Mouse (Mus musculus) heart, embryonic 13.5 days (tissue): ENCODE data around the gene Commd7. TPM values are rescaled to one million over a fixed set of nuclear protein-coding genes. Genes with fewer than 3 reads are reported as not detected.

Source experiments
- ATAC-seq: fragments of 200-750 bp; cut with Nextera tagmentation; 2 replicates; pipeline ENCODE4 v1.8.0; 2017; ENCODE audit warnings: moderate TSS enrichment; ENCODE audit not compliant: insufficient number of reproducible peaks, low FRiP score, low TSS enrichment; ENCODE audit errors: extremely low read depth
- H3K27ac ChIP-seq: fragments of 300-500 bp; sonication (generic); replicated peaks from 2 replicates; pipeline ENCODE4 v1.5.1; 2015; ENCODE audit warnings: moderate library complexity, mild to moderate bottlenecking, inconsistent platforms
- H3K27me3 ChIP-seq: fragments of 300-500 bp; sonication (generic); replicated peaks from 2 replicates; pipeline ENCODE4 v1.6.1; 2015; ENCODE audit warnings: mild to moderate bottlenecking, inconsistent platforms
- H3K36me3 ChIP-seq: fragments of 300-500 bp; sonication (generic); 2 replicates; pipeline ENCODE4 v1.6.1; 2015; ENCODE audit warnings: mild to moderate bottlenecking, inconsistent platforms
- H3K4me1 ChIP-seq: fragments of 300-500 bp; sonication (generic); 2 replicates; pipeline ENCODE4 v1.6.1; 2015; ENCODE audit warnings: inconsistent platforms
- H3K4me2 ChIP-seq: fragments of 300-500 bp; sonication (generic); 2 replicates; pipeline ENCODE4 v1.6.1; 2015; ENCODE audit warnings: inconsistent platforms, mild to moderate bottlenecking, moderate library complexity
- H3K4me3 ChIP-seq: fragments of 300-500 bp; sonication (generic); 2 replicates; pipeline ENCODE4 v1.5.1; 2015; ENCODE audit warnings: moderate library complexity, mild to moderate bottlenecking, inconsistent platforms
- H3K9ac ChIP-seq: fragments of 300-500 bp; sonication (generic); 2 replicates; pipeline ENCODE4 v1.6.1; 2015; ENCODE audit warnings: inconsistent platforms, mild to moderate bottlenecking, moderate library complexity
- H3K9me3 ChIP-seq: fragments of 300-500 bp; sonication (generic); 2 replicates; pipeline ENCODE4 v1.6.1; 2016; ENCODE audit warnings: inconsistent platforms
- WGBS: fragments of 180-500 bp; shearing (Covaris S2); methylation state at CpG from one replicate; pipeline ENCODE4 v1.1.7; 2015; ENCODE audit warnings: mixed read lengths; 5-methylcytosine and 5-hydroxymethylcytosine counted together
- polyA plus RNA-seq: library from polyadenylated mRNA; unstranded; fragments of >200 nt; fragmentation: Nextera tagmentation; extraction: Ambion mirVana; gene quantifications from 2 replicates; pipeline ENCODE4 v1.2.1, GENCODE M21; 2015

The Commd7 gene
- polyA plus RNA-seq, 1 experiment from 2014 or later: 55.1 TPM

DNA sequence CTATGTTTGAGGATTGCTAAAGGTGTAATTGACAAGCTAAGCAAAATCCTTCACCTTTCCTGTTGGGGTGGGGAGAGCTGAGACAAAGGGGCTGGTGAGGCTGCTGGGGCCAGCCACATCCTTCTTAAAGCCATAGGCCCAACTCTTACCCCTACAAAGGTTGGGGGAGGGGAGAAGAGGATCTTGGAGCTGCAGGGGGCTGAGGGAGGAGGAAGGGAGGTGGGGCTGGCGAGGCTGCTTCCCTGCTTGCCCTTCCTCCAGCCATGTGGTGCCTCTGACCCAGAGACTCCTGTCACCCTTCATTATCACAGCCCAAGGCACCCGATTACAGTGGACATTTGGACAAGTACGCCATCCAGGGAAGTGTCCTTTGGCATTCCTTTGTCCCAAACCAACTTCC, 19.1 kb upstream of the Commd7 start:
- H3K4me2 ChIP-seq: no peak overlapping the region
- no peaks in the 10 kb centered on the region for H3K36me3 ChIP-seq
- no peak overlapping the region for H3K27ac ChIP-seq
- 50% methylated on average over 3 of the region's 3 CpGs for WGBS
- no peak overlapping the region for H3K4me3 ChIP-seq
- no peaks in the 10 kb centered on the region for H3K9me3 ChIP-seq
- ATAC-seq: no peak
- no peak overlapping the region for H3K9ac ChIP-seq
- H3K27me3 ChIP-seq: peaks cover 16% of the 10 kb centered on the region; the same call in 1 of the 2 replicates
- peaks cover 20% of the 10 kb centered on the region for H3K4me1 ChIP-seq

DNA sequence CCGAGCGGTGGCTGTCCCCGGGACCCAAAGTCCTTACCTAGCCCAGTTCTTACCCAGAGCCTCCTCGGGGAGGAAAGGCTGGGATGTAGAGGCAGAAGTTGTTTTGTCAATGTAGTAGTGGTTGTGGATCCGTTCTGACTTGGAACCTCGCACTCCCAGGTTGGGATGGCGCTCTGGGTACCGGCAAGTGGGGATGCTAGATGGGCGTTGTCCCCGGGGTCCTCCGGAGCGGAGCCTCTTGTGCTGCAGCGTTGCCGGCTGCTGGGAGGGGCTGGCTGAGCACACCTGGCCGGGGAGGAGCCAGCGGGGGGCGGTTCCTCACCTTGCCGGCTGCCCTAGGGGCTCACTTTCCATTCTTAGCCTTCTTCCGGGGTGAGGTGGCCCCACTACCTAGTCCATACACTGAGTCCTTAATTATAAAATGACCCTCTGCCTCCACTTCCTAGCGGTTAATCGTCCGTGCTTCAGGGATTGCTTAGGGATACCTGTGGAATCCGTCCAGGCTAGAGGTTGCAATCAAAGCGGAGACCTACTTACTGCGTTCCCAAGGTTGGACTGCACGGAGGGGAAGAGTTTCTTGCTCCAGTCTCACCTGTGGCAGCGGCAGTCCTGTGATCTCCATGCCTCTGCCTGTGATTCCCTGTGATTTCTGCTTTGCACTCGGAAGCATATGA, 17.6 kb upstream of the Commd7 start:
- Histone ChIP-seq H3K4me3 (peak overlapping the region; percentile 81), H3K9ac (peak overlapping the region; percentile 90), H3K27ac (no peak overlapping the region), H3K9me3 (no peaks in the 10 kb centered on the region), H3K36me3 (no peaks in the 10 kb centered on the region), H3K4me1 (peaks cover 20% of the 10 kb centered on the region), H3K27me3 (peaks cover 16% of the 10 kb centered on the region; the same call in 1 of the 2 replicates), H3K4me2 (peak overlapping the region; percentile 94)
- ATAC-seq: no peak
- WGBS: 5% methylated on average over 28 of the region's 28 CpGs

DNA sequence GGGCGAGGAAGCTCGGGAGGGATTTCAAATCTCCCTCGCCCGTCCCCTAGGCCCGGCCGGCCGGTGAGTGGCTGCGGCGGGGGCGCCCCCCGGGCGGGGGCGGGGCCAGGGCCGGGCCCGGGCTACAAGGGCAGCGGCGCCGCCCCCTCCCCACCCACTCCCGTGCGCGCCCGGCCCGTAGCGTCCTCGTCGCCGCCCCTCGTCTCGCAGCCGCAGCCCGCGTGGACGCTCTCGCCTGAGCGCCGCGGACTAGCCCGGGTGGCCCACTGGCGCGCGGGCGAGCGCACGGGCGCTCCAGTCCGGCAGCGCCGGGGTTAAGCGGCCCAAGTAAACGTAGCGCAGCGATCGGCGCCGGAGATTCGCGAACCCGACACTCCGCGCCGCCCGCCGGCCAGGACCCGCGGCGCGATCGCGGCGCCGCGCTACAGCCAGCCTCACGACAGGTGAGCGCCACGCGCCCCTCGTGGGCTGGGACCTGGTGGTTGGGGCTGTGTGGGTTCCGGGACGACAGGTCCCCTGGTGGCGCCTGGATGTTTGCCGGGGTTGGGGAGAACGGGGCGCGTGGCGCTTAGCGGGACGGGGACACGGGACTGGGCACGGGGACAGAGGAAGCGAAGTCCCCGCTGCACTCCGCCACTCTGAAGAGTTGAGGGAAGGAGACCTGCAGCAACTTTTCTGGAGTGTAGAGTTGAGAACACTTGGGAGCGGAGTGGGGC, 16.9 kb upstream of the Commd7 start, which contains the start of gene Dnmt3b:
Gene Dnmt3b, plus strand, starts transcription at position 153 of the 716 bp plus-strand sequence.
- peaks cover 20% of the 10 kb centered on the region for H3K4me1 ChIP-seq
- no peak within 1 kb of the TSS for H3K27ac ChIP-seq
- H3K27me3 ChIP-seq: peaks cover 16% of the 10 kb centered on the region; the same call in 1 of the 2 replicates
- no peaks in the 10 kb centered on the region for H3K36me3 ChIP-seq
- ATAC-seq: peak; percentile 55
- WGBS: under 1% methylated on average over 88 of the region's 93 CpGs
- H3K4me3 ChIP-seq: peak within 1 kb of the TSS; percentile 81
- H3K9ac ChIP-seq: peak within 1 kb of the TSS; percentile 90
- peak within 1 kb of the TSS; percentile 94 for H3K4me2 ChIP-seq
- no peaks in the 10 kb centered on the region for H3K9me3 ChIP-seq

DNA sequence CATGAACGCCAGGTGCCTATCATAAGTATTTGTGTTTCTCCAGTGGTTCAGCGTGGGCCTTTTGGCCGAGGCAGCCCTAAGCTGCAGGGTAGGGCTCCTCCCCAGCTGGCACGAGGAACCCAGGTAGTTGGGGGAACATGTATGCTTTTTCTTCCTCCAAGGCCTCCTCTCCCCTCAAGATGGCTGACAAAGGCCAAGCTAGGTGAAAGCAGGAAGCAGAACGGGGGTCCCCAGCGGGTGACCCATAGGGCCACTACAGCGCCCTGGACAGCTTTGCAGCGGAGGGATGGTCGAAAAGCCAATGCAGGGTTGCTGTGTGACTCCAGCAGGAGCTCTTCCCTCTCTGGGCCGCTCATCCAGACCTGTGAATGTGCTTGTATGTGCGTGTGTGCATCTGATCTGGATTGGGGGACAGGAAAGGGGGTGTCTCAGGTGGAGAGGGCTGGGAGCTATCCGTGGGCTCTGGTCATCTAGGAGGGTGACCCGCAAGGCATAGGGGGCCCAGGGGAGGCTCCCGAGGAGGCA, 16.3 kb upstream of the Commd7 start:
- H3K36me3 ChIP-seq: no peaks in the 10 kb centered on the region
- ATAC-seq: no peak
- H3K9ac ChIP-seq: peak overlapping the region; percentile 90
- peak overlapping the region; percentile 94 for H3K4me2 ChIP-seq
- peaks cover 17% of the 10 kb centered on the region; the same call in 1 of the 2 replicates for H3K27me3 ChIP-seq
- no peaks in the 10 kb centered on the region for H3K9me3 ChIP-seq
- peak overlapping the region; percentile 81 for H3K4me3 ChIP-seq
- WGBS: 31% methylated on average over 13 of the region's 14 CpGs
- peaks cover 20% of the 10 kb centered on the region for H3K4me1 ChIP-seq
- H3K27ac ChIP-seq: no peak overlapping the region

DNA sequence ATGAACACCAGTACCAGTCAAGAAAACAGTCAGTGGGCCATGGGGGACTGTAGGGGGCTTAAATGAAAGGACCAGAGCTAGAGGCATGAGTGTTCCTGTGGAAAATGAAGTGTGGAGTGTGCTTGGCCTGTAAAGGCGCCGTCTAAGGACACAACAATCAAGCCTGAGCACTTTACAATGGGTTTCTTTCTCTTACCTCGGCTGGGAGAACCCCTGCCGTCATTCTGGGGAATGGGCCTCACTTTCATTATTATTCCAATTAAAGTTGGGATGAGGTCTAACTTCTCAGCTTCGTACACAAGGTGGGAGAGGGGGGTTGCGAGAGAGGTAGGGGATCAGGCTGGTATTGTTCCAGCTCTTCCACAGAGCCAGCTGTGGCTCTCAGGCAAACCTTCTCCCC, 10.4 kb upstream of the Commd7 start:
- Histone ChIP-seq H3K9me3 (no peaks in the 10 kb centered on the region), H3K4me2 (no peak overlapping the region), H3K4me3 (no peak overlapping the region), H3K4me1 (peaks cover 5% of the 10 kb centered on the region; the same call in 1 of the 2 replicates), H3K9ac (no peak overlapping the region), H3K36me3 (no peaks in the 10 kb centered on the region), H3K27me3 (peaks cover 9% of the 10 kb centered on the region; the same call in 1 of the 2 replicates), H3K27ac (no peak overlapping the region)
- no peak for ATAC-seq
- WGBS: 50% methylated on average over 6 of the region's 6 CpGs

DNA sequence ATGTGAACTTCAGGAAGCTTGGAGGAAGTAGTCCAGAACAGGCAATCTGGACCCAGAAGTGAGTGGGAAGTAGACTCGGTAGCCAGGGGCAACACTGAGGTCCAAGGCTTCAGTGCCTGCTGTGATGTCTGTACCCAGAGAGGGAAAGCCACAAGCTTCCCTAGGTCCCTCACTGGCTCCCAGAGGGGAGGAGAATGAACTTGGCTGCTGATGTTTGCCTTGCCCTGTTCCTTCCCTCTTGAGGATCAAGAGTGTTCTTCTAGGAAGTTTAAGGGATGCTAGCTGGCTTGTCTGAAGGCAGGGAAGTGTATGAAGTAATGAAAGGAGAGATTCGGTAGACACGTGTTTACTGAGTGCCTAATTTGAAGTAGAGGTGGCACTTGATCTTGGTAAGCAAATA, 9.9 kb upstream of the Commd7 start:
- Histone ChIP-seq H3K27ac (no peak overlapping the region), H3K4me2 (no peak overlapping the region), H3K9me3 (no peaks in the 10 kb centered on the region), H3K9ac (no peak overlapping the region), H3K4me1 (peaks cover 5% of the 10 kb centered on the region; the same call in 1 of the 2 replicates), H3K4me3 (no peak overlapping the region), H3K36me3 (no peaks in the 10 kb centered on the region), H3K27me3 (peaks cover 6% of the 10 kb centered on the region; the same call in 1 of the 2 replicates)
- WGBS: 19% methylated on average over 3 of the region's 3 CpGs
- ATAC-seq: no peak

DNA sequence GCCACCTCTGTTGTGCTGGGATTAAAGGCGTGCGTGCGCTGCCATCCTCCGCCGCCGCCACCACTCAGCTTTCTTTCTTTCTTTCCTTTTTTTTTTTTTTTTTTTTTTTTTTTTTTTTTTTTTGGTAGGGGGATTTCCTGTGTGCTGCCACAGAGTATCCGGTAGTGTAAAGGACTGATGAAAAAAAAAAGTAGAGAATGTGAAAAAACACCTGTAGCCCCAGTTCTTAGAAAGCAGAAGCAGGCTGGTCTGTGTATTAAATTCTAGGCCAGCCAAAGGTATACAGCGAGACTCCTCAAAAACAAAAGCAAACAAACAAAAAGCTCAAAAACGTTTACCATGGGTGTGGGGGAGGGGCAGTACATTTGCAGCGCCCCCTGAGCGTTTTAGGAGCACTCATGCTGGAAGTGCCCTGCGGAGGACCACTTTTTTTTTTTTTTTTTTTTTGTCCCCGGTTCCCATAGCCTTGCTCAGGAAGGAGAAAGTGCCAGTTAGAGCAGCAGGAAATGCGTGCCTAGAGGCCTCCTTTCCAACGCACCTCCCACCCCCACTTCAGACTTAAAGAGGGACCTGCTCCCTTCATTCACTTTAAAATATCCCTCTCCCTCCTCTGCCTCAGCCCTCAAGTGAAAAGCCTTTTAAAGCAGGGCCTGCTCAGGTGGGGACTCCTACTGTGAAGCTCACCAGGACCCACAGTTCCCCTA, 6.5 kb upstream of the Commd7 start:
- WGBS: 23% methylated on average over 15 of the region's 15 CpGs
- H3K4me3 ChIP-seq: no peak overlapping the region

DNA sequence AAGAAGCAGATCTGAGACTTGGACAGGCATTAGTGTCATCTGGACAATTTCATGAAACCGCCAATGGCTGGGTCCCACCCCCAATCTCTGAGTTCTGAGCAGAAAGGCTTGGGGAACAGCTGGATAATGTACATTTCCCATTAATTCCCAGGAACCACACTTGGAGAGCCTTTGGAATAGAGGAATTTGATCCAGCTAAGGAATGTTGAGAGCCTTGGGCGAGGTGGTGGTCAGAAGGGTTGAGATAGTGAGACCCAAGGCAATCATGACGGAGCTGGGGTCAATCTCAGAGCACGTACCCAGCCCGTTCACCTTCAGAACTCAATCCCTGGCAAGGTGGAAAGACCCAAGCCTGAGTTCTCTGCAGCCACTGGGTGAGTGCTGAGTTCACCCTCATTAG, 678 bp upstream of the Commd7 start:
- peak overlapping the region; percentile 71 for H3K4me3 ChIP-seq
- H3K9me3 ChIP-seq: no peaks in the 10 kb centered on the region
- peak overlapping the region; percentile 87 for H3K9ac ChIP-seq
- H3K4me2 ChIP-seq: peak overlapping the region; percentile 75
- 41% methylated on average over 5 of the region's 5 CpGs for WGBS
- H3K4me1 ChIP-seq: peaks cover 22% of the 10 kb centered on the region
- no peaks in the 10 kb centered on the region for H3K27me3 ChIP-seq
- peaks cover 9% of the 10 kb centered on the region for H3K36me3 ChIP-seq
- no peak overlapping the region for H3K27ac ChIP-seq
- ATAC-seq: no peak

More for the DNA sequence above, 6.5 kb upstream of the Commd7 start:
- no peak for ATAC-seq
- no peak overlapping the region for H3K27ac ChIP-seq
- 0 out of 2 replicates have a peak overlapping the region, but pooled peaks have one; percentile 16 for H3K4me2 ChIP-seq
- H3K36me3 ChIP-seq: no peaks in the 10 kb centered on the region
- H3K9me3 ChIP-seq: no peaks in the 10 kb centered on the region
- peaks cover 5% of the 10 kb centered on the region; the same call in 1 of the 2 replicates for H3K4me1 ChIP-seq
- H3K27me3 ChIP-seq: peaks cover 6% of the 10 kb centered on the region; the same call in 1 of the 2 replicates
- no peak overlapping the region for H3K9ac ChIP-seq

DNA sequence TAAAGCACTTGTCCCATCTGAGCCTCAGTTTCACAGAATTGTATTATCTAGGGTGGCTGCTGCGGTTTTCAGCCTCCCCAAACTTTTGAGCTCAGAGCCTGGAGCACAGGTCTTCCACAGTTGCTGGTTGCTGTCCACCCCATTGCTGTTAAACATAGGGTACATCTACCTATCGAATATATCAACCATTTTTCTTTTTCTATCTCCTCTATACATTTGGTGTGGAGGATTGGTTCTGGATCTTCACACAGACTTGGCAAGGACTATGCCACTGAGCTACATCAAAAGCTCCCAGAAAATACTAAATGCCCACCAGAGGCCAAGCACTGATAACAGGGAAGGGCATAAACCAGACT, 268 bp upstream of the Commd7 start:
- H3K4me1 ChIP-seq: peaks cover 22% of the 10 kb centered on the region
- peak overlapping the region; percentile 88 for H3K27ac ChIP-seq
- H3K36me3 ChIP-seq: peaks cover 13% of the 10 kb centered on the region
- peak overlapping the region; percentile 87 for H3K9ac ChIP-seq
- WGBS: 27% methylated on average over 2 of the region's 2 CpGs
- no peaks in the 10 kb centered on the region for H3K9me3 ChIP-seq
- ATAC-seq: no peak
- no peaks in the 10 kb centered on the region for H3K27me3 ChIP-seq
- peak overlapping the region; percentile 75 for H3K4me2 ChIP-seq
- H3K4me3 ChIP-seq: peak overlapping the region; percentile 71

DNA sequence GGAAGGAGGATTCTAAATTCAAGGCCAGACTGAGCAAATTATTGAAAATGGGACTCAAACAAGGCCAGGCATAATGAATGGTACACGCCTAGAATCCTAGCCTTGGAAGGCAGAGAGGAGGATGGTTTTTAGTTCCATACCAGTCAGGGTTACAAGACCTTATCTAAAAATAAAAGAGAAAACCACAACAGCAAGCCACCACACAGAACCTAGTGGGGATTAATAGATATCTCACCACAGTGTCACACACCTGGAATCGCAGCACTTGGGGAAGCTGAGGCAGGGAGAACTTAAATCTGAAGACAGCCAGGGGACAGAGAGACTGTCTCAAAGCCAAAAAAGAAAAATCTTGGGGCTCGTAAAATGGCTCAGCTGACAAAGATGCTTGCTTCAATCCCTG, 1.6 kb downstream of the Commd7 start:
- H3K4me2 ChIP-seq: peak overlapping the region; percentile 75
- no peak for ATAC-seq
- H3K4me3 ChIP-seq: 0 out of 2 replicates have a peak overlapping the region, but pooled peaks have one; percentile 71
- H3K9ac ChIP-seq: no peak overlapping the region
- H3K36me3 ChIP-seq: peaks cover 32% of the 10 kb centered on the region
- 85% methylated on average over 3 of the region's 3 CpGs for WGBS
- H3K27ac ChIP-seq: no peak overlapping the region
- H3K27me3 ChIP-seq: no peaks in the 10 kb centered on the region
- H3K9me3 ChIP-seq: no peaks in the 10 kb centered on the region
- H3K4me1 ChIP-seq: peaks cover 22% of the 10 kb centered on the region

DNA sequence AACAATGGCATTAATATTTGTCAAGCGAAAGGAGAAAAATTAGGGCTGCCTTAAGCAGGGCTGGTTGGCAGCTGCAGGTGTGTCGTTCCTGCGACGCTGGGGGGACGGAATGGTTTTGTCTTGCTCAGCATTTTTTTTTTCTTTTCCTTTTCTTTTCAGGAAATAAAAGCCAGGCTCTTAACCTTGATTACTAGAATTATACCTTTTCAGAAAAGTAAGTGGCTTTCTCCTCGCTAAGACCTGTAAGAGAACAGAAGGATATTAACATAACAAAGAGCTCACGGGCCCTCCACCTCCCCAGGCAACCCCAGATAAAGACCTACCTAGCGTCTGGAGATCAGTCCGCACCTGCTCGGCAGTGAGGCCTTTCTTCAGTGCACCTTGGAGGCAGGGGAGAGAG, 10.1 kb downstream of the Commd7 start:
- no peaks in the 10 kb centered on the region for H3K4me1 ChIP-seq
- ATAC-seq: no peak
- no peak overlapping the region for H3K9ac ChIP-seq
- no peak overlapping the region for H3K4me2 ChIP-seq
- peaks cover 100% of the 10 kb centered on the region for H3K36me3 ChIP-seq
- H3K9me3 ChIP-seq: no peaks in the 10 kb centered on the region
- no peak overlapping the region for H3K4me3 ChIP-seq
- no peaks in the 10 kb centered on the region for H3K27me3 ChIP-seq
- 74% methylated on average over 10 of the region's 10 CpGs for WGBS
- no peak overlapping the region for H3K27ac ChIP-seq
